Mouse (Mus musculus) midbrain, embryonic 10.5 days (tissue): ENCODE data around the gene Slc6a1. TPM values are rescaled to one million over a fixed set of nuclear protein-coding genes. Genes with fewer than 3 reads are reported as not detected.

Experiments used
- DNase-seq: peaks from one replicate; pipeline ENCODE4 v3.0.0-alpha.2; 2017; ENCODE audit warnings: low spot score
- H3K27ac ChIP-seq: fragments of 300-500 bp; sonication (generic); replicated peaks from 2 replicates; pipeline ENCODE4 v1.5.1; 2016; ENCODE audit warnings: mild to moderate bottlenecking
- H3K27me3 ChIP-seq: fragments of 300-500 bp; sonication (generic); 2 replicates; pipeline ENCODE4 v1.6.1; 2016; ENCODE audit warnings: low read depth, mild to moderate bottlenecking; ENCODE audit not compliant: poor library complexity, severe bottlenecking
- H3K36me3 ChIP-seq: fragments of 300-500 bp; sonication (generic); 2 replicates; pipeline ENCODE4 v1.6.1; 2016; ENCODE audit warnings: mild to moderate bottlenecking, moderate library complexity
- H3K4me1 ChIP-seq: fragments of 300-500 bp; sonication (generic); 2 replicates; pipeline ENCODE4 v1.6.1; 2016
- H3K4me3 ChIP-seq: fragments of 300-500 bp; sonication (generic); 2 replicates; pipeline ENCODE4 v1.5.1; 2016; ENCODE audit warnings: mild to moderate bottlenecking, moderate library complexity
- H3K9me3 ChIP-seq: fragments of 300-500 bp; sonication (generic); replicated peaks from 2 replicates; pipeline ENCODE4 v1.6.1; 2016; ENCODE audit warnings: mild to moderate bottlenecking
- WGBS: fragments of 180-500 bp; shearing (Covaris S2); methylation state at CpG from one replicate; pipeline ENCODE4 v1.1.7; 2016; 5-methylcytosine and 5-hydroxymethylcytosine counted together
- polyA plus RNA-seq: library from polyadenylated mRNA; unstranded; fragments of >200 nt; fragmentation: Nextera tagmentation; extraction: Ambion mirVana; gene quantifications from 2 replicates; pipeline ENCODE4 v1.2.1, GENCODE M21; 2016

The Slc6a1 gene
- polyA plus RNA-seq, 1 experiment from 2014 or later = 4.7 TPM

GRCm38 (mm10) chr6:114269589-114269988 lies 12.8 kb upstream of the Slc6a1 start:
- 86% methylated on average over 2 of the region's 2 CpGs for WGBS
- Histone ChIP-seq H3K27ac (no peak overlapping the region), H3K9me3 (no peaks in the 10 kb centered on the region), H3K27me3 (peaks cover 30% of the 10 kb centered on the region), H3K4me3 (no peak overlapping the region), H3K36me3 (no peaks in the 10 kb centered on the region), H3K4me1 (peaks cover 26% of the 10 kb centered on the region)
- no peak for DNase-seq

GRCm38 (mm10) chr6:114270799-114271198 lies 11.6 kb upstream of the Slc6a1 start:
- 71% methylated on average over 5 of the region's 5 CpGs for WGBS
- peaks cover 36% of the 10 kb centered on the region for H3K27me3 ChIP-seq
- DNase-seq = no peak

GRCm38 (mm10) chr6:114272279-114272678 lies 10.2 kb upstream of the Slc6a1 start:
- no peaks in the 10 kb centered on the region for H3K36me3 ChIP-seq
- WGBS = 89% methylated on average over 15 of the region's 15 CpGs
- peaks cover 19% of the 10 kb centered on the region for H3K4me1 ChIP-seq
- H3K27me3 ChIP-seq = peaks cover 40% of the 10 kb centered on the region
- H3K27ac ChIP-seq = no peak overlapping the region
- no peak overlapping the region for H3K4me3 ChIP-seq
- DNase-seq = no peak
- no peaks in the 10 kb centered on the region for H3K9me3 ChIP-seq

More at GRCm38 (mm10) chr6:114270799-114271198, 11.6 kb upstream of the Slc6a1 start:
- Histone ChIP-seq H3K4me3 (no peak overlapping the region), H3K9me3 (no peaks in the 10 kb centered on the region), H3K4me1 (peaks cover 26% of the 10 kb centered on the region), H3K36me3 (no peaks in the 10 kb centered on the region), H3K27ac (no peak overlapping the region)

- H3K4me3 ChIP-seq = no peak overlapping the region
- H3K27me3 ChIP-seq = peaks cover 44% of the 10 kb centered on the region
- WGBS = 68% methylated on average over 14 of the region's 14 CpGs
- DNase-seq = no peak
- H3K4me1 ChIP-seq = peaks cover 3% of the 10 kb centered on the region; the same call in 1 of the 2 replicates
- H3K36me3 ChIP-seq = no peaks in the 10 kb centered on the region
- no peaks in the 10 kb centered on the region for H3K9me3 ChIP-seq
- H3K27ac ChIP-seq = no peak overlapping the region; the same call in 1 of the 2 replicates
Observed at GRCm38 (mm10) chr6:114273997-114274728, 8.3 kb upstream of the Slc6a1 start.

- H3K27ac ChIP-seq = no peak overlapping the region
- 65% methylated on average over 8 of the region's 8 CpGs for WGBS
- H3K9me3 ChIP-seq = no peaks in the 10 kb centered on the region
- H3K4me1 ChIP-seq = peaks cover 3% of the 10 kb centered on the region; the same call in 1 of the 2 replicates
- no peak overlapping the region for H3K4me3 ChIP-seq
- DNase-seq = no peak
- H3K36me3 ChIP-seq = no peaks in the 10 kb centered on the region
- peaks cover 53% of the 10 kb centered on the region for H3K27me3 ChIP-seq
Observed at GRCm38 (mm10) chr6:114275800-114276199, 6.6 kb upstream of the Slc6a1 start.

GRCm38 (mm10) chr6:114283278-114283770 lies 889 bp downstream of the Slc6a1 start:
- WGBS = 16% methylated on average over 8 of the region's 8 CpGs
- Histone ChIP-seq H3K27ac (peak overlapping the region; percentile 73), H3K4me3 (peak overlapping the region; percentile 55), H3K4me1 (peaks cover 31% of the 10 kb centered on the region), H3K27me3 (peaks cover 89% of the 10 kb centered on the region), H3K9me3 (no peaks in the 10 kb centered on the region), H3K36me3 (no peaks in the 10 kb centered on the region)
- DNase-seq = no peak

- H3K27me3 ChIP-seq = peaks cover 95% of the 10 kb centered on the region
- WGBS = 54% methylated on average over 10 of the region's 10 CpGs
- H3K9me3 ChIP-seq = no peaks in the 10 kb centered on the region
- H3K27ac ChIP-seq = peak overlapping the region; percentile 73
- H3K4me3 ChIP-seq = peak overlapping the region; percentile 55
- peak; percentile 36 for DNase-seq
- no peaks in the 10 kb centered on the region for H3K36me3 ChIP-seq
- H3K4me1 ChIP-seq = peaks cover 37% of the 10 kb centered on the region
Observed at GRCm38 (mm10) chr6:114283927-114284703, 1.7 kb downstream of the Slc6a1 start.

- H3K27me3 ChIP-seq = peaks cover 86% of the 10 kb centered on the region
- no peak overlapping the region for H3K4me3 ChIP-seq
- no peak overlapping the region for H3K27ac ChIP-seq
- no peaks in the 10 kb centered on the region for H3K36me3 ChIP-seq
- WGBS = 47% methylated on average over 4 of the region's 4 CpGs
- no peaks in the 10 kb centered on the region for H3K9me3 ChIP-seq
- no peak for DNase-seq
- H3K4me1 ChIP-seq = peaks cover 50% of the 10 kb centered on the region
Observed at GRCm38 (mm10) chr6:114285424-114285823, 3.0 kb downstream of the Slc6a1 start.

GRCm38 (mm10) chr6:114289106-114289505 lies 6.7 kb downstream of the Slc6a1 start:
- Histone ChIP-seq H3K4me3 (no peak overlapping the region), H3K9me3 (no peaks in the 10 kb centered on the region), H3K27me3 (peaks cover 56% of the 10 kb centered on the region), H3K4me1 (peaks cover 55% of the 10 kb centered on the region), H3K36me3 (no peaks in the 10 kb centered on the region), H3K27ac (peak overlapping the region; percentile 39; the same call in 1 of the 2 replicates)
- no peak for DNase-seq
- 56% methylated on average over 7 of the region's 7 CpGs for WGBS

GRCm38 (mm10) chr6:114290184-114290583 lies 7.7 kb downstream of the Slc6a1 start:
- peak overlapping the region; percentile 84 for H3K27ac ChIP-seq
- DNase-seq = peak; percentile 78
- no peak overlapping the region for H3K4me3 ChIP-seq
- H3K9me3 ChIP-seq = no peaks in the 10 kb centered on the region
- H3K36me3 ChIP-seq = no peaks in the 10 kb centered on the region
- H3K27me3 ChIP-seq = peaks cover 45% of the 10 kb centered on the region
- H3K4me1 ChIP-seq = peaks cover 54% of the 10 kb centered on the region
- WGBS = 46% methylated on average over 8 of the region's 8 CpGs

- no peak overlapping the region for H3K4me3 ChIP-seq
- 73% methylated on average over 4 of the region's 4 CpGs for WGBS
- no peak for DNase-seq
- no peaks in the 10 kb centered on the region for H3K36me3 ChIP-seq
- H3K27ac ChIP-seq = peak overlapping the region; percentile 84
- H3K9me3 ChIP-seq = no peaks in the 10 kb centered on the region
- peaks cover 47% of the 10 kb centered on the region for H3K4me1 ChIP-seq
- peaks cover 38% of the 10 kb centered on the region for H3K27me3 ChIP-seq
Observed at GRCm38 (mm10) chr6:114290929-114291328, 8.5 kb downstream of the Slc6a1 start.

- Histone ChIP-seq H3K4me1 (peaks cover 47% of the 10 kb centered on the region), H3K9me3 (no peaks in the 10 kb centered on the region), H3K4me3 (no peak overlapping the region), H3K27me3 (peaks cover 33% of the 10 kb centered on the region), H3K27ac (peak overlapping the region; percentile 84), H3K36me3 (no peaks in the 10 kb centered on the region)
- DNase-seq = no peak
- WGBS = 61% methylated on average over 5 of the region's 5 CpGs
Observed at GRCm38 (mm10) chr6:114291396-114291795, 9.0 kb downstream of the Slc6a1 start.

GRCm38 (mm10) chr6:114293511-114293910 lies 11.1 kb downstream of the Slc6a1 start:
- Histone ChIP-seq H3K4me1 (peaks cover 61% of the 10 kb centered on the region), H3K4me3 (no peak overlapping the region), H3K27me3 (peaks cover 12% of the 10 kb centered on the region), H3K27ac (peak overlapping the region; percentile 66), H3K36me3 (no peaks in the 10 kb centered on the region), H3K9me3 (no peaks in the 10 kb centered on the region)
- no peak for DNase-seq
- 40% methylated on average over 8 of the region's 8 CpGs for WGBS
